Mouse (Mus musculus): ENCODE results near the gene Slc11a2.
A peak's percentile ranks its signal among the peaks of the same experiment; 100 is the strongest.
"Not testable (repeated sequence)": the region's sequence is repeated elsewhere in the genome, so short reads cannot be mapped to it uniquely, and the experiment has no call there.

Gene Slc11a2

DNA sequence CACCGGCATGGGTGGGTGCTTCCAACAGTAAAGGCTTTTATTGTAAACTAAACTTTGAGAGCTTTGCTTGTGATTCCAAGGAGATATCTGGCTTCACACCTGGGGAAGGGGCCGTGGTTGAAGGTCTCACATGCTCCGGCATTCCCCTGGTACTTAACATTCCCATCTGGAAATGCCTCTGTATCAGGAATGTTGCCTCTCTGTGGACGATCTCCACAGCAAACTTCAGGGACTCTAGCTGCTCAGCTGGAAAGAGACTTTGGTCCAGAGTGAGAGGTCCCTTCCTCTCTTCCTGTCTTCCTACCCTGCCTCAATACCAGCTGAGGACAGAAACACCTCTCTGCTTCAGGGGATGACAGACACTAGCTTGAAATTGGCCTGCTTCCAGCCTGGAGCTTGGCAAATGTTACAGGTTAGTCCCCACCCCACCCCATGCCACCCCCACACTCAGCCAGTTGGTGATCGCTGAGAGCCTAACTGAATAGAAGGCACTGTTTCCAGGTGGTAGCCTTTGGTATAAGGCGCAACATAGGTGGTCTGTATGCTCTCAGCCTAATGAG, 73.3 kb downstream of the Slc11a2 start:
- peak; percentile 13 for DNase-seq (ENCODE audit: low spot score)

DNA sequence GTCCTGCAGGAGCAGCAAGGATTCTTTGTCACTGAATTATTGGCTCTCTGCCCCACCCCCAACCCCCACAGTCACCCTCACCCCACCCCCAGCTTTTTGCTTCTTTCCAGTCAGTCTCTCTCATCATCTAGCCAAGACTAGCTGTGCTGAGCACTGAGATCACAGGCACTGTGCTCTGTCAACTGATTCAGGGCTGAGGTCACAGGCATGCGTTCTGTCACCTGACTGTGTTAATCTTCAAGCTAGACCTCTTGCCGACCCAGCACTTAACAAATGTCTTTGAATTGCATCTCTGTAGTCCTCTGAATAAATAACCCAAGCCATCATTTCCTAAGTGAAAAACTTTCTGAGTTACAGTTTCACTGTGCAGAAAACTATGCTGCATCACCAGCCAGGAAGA, 75.4 kb downstream of the Slc11a2 start:
- no peak for DNase-seq (ENCODE audit: low spot score)

DNA sequence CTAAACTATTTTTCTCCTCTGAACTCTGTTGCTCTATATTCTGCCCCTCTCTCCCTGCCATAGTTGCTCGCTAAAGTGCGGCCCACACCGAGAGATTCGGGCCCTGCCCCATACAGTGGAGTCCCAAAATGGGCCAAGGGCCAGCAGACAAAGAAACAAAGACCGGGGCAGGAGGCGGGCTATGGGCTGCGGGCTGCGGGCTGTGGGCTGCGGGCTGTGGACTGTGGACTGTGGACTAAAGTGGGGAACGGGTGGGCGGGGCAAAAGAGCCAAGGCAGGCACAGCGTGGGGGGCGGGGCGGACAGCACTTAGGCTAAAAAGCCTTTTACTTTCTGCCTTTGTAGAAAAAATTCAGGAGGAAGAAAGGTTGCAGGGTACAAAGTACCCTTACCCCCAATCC, 78.1 kb downstream of the Slc11a2 start:
- DNase-seq (ENCODE audit: low spot score) = no peak

DNA sequence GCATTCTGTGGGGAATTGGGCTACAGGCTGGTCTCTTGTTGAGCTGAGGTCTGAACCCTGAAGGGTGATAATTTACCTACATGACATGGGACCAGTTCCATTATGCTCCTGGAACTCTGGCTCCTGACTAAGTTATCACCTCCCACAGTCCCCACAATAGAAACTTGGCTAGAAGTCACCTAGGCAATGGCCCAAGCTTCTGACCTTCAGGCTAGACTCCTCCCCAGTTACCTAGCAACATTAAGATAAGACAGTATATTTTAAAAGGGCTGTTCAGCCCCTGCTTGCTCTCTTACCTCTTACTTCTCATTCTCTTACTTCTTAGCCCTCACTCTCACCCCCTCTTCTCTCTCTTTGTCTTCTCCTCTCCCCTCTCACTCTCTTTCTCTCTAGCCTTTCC, 79.4 kb downstream of the Slc11a2 start:
- DNase-seq (ENCODE audit: low spot score) = no peak

DNA sequence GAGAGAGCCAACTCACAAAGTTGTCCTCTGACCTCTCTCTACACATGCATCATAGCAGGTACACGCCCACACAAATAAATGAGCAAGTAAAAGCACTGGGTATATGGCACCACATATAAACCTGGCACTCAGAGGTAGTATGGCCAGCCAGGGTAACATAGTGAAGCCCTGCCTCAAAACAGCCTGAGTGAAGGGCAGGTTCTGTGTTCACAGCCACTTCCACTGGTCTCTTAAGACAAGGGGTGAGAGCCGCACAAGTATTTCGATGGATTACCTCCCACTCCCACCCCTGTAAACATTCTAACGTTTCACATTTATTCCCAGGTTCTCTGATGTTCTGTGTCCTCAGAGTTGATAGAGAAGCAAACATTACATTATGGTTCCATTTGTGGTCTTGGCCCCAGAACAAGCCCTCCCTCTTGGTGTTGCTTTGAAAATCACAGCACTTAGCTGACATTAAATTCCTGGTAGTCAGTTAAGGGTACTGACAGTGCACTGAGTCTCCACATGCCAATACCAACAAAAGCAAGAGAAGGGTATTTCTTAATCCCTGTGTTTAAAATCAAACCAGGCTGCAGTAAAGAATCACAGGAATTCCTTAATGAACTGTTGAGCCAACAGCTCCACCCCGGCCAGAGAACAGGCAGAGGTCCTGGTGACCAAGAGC, 83.4 kb downstream of the Slc11a2 start:
- not testable (repeated sequence) for DNase-seq (ENCODE audit: low spot score)
